Mouse (Mus musculus) kidney, postnatal 14 days (tissue): ENCODE measurements around the gene Acsbg2.
A peak's percentile ranks its signal among the peaks of the same experiment; 100 is the strongest.

Experiments used
- DNase-seq: peaks from one replicate; pipeline ENCODE4 v3.0.0; 2022; ENCODE audit warnings: mixed read lengths

Gene Acsbg2

GRCm38 (mm10) chr17:56819032-56819545, 55.2 kb downstream of the Acsbg2 start:
- no peak for DNase-seq

GRCm38 (mm10) chr17:56818067-56818636, 56.1 kb downstream of the Acsbg2 start:
- peak; percentile 31 for DNase-seq

GRCm38 (mm10) chr17:56815057-56815345, 59.2 kb downstream of the Acsbg2 start:
- DNase-seq = no peak

- peak; percentile 74 for DNase-seq
These were observed 59.8 kb downstream of the Acsbg2 start for GRCm38 (mm10) chr17:56814316-56815056.

DNA sequence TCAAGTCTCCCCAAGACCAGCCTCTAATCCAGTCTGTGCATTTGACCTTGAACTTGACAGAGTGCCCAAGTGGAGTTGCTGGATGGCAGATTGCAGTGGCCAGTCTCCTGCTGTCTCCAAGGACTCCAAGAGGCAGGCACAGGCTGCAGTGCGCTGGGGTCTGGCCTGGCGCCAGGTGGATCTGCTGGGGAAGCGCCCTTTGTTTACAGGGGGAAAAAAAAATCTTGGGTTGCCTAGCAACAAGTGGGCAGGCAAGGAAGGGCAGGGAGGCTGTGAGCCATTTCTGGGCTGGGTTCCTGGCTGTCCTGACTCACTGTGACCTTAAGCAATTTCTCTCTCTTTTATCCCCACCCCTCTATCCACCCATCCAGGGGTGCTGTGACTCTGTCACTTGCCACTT, 64.0 kb downstream of the Acsbg2 start:
- DNase-seq = peak; percentile 90

GRCm38 (mm10) chr17:56808518-56808917, 65.7 kb downstream of the Acsbg2 start:
- peak; percentile 77 for DNase-seq

DNA sequence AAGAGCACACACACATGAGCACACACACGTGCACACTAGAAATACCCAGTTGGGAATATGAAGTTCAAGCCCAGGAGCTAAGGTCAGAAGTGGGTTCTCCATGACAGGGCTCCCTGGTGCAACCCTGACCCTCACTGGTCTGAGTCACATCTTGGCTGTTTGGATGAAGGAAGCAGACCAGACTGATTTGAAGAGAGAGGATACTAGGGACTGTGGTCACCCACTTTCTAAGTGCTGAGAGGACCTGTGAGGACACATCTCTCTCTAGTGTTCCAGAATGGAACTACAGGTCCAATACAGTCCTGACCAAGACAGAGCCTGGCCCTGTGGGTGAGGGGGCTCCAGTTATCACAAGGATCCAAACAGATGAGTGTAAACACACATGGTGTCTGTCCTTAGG, 68.5 kb downstream of the Acsbg2 start:
- DNase-seq = no peak

GRCm38 (mm10) chr17:56804952-56805351, 69.3 kb downstream of the Acsbg2 start:
- DNase-seq = no peak

- DNase-seq = no peak
These were observed 72.2 kb downstream of the Acsbg2 start for GRCm38 (mm10) chr17:56802065-56802464.

GRCm38 (mm10) chr17:56799276-56799675, 75.0 kb downstream of the Acsbg2 start:
- no peak for DNase-seq

DNA sequence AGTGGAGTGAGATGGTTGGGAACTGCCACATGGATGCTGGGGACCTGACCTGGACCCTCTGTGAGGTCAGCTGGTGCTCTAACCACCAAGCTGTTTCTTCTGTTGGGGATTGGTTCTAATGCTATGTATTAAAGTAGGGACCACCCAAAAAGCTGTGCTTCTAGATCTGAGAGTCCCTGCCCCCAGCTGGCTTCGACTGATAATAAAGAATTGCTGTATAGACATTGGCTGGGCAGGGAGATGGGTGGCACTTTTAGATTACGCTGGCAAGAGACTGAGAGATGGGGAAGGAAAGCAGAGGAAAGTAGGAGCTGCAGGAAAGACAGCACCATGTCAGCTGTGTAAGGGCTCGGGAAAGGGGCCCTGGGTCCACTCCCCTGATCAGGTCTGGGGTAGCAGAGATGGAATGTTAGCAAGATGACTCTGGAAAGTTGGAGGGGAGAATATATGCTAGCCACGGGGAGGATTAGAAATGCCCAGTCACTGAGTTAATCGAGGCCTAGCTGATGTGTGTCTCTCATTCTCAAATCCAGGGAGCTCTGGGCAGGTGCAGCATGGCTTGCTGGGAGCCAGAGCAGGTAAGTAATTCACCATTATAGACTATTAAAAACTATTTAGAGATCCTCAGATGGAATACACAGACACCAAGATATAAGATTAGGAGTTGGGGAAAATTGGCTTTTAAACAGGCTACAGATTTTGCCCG, 80.5 kb downstream of the Acsbg2 start:
- no peak for DNase-seq
